Mouse (Mus musculus) embryonic facial prominence, embryonic 12.5 days (tissue): ENCODE results near the gene Shcbp1l. TPM values are rescaled to one million over a fixed set of nuclear protein-coding genes. Genes with fewer than 3 reads are reported as not detected.

ENCODE experiments used
- ATAC-seq: fragments of 200-750 bp; cut with Nextera tagmentation; 2 replicates; pipeline ENCODE4 v1.8.0; 2017; ENCODE audit not compliant: insufficient number of reproducible peaks, insufficient read depth, low FRiP score, low TSS enrichment
- H3K27ac ChIP-seq: fragments of 300-500 bp; sonication (generic); 2 replicates; pipeline ENCODE4 v1.5.1; 2016; ENCODE audit warnings: mild to moderate bottlenecking
- H3K27me3 ChIP-seq: fragments of 300-500 bp; sonication (generic); 2 replicates; pipeline ENCODE4 v1.6.1; 2016; ENCODE audit warnings: mild to moderate bottlenecking, moderate library complexity
- H3K36me3 ChIP-seq: fragments of 300-500 bp; sonication (generic); 2 replicates; pipeline ENCODE4 v1.6.1; 2016; ENCODE audit warnings: mild to moderate bottlenecking
- H3K4me1 ChIP-seq: fragments of 300-500 bp; sonication (generic); 2 replicates; pipeline ENCODE4 v1.6.1; 2016
- H3K4me2 ChIP-seq: fragments of 300-500 bp; sonication (generic); replicated peaks from 2 replicates; pipeline ENCODE4 v1.6.1; 2016; ENCODE audit warnings: mild to moderate bottlenecking, moderate library complexity
- H3K4me3 ChIP-seq: fragments of 300-500 bp; sonication (generic); 2 replicates; pipeline ENCODE4 v1.5.1; 2016; ENCODE audit warnings: mild to moderate bottlenecking
- H3K9ac ChIP-seq: fragments of 300-500 bp; sonication (generic); 2 replicates; pipeline ENCODE4 v1.6.1; 2016; ENCODE audit warnings: mild to moderate bottlenecking, moderate library complexity
- H3K9me3 ChIP-seq: fragments of 300-500 bp; sonication (generic); 2 replicates; pipeline ENCODE4 v1.6.1; 2016; ENCODE audit warnings: mild to moderate bottlenecking, moderate library complexity
- WGBS: fragments of 180-500 bp; shearing (Covaris S2); methylation state at CpG from one replicate; pipeline ENCODE4 v1.1.7; 2016; 5-methylcytosine and 5-hydroxymethylcytosine counted together
- polyA plus RNA-seq: library from polyadenylated mRNA; unstranded; fragments of >200 nt; fragmentation: Nextera tagmentation; extraction: Ambion mirVana; gene quantifications from 2 replicates; pipeline ENCODE4 v1.2.1, GENCODE M21; 2016

Gene Shcbp1l
- polyA plus RNA-seq, 1 experiment from 2014 or later: 0.32 TPM

DNA sequence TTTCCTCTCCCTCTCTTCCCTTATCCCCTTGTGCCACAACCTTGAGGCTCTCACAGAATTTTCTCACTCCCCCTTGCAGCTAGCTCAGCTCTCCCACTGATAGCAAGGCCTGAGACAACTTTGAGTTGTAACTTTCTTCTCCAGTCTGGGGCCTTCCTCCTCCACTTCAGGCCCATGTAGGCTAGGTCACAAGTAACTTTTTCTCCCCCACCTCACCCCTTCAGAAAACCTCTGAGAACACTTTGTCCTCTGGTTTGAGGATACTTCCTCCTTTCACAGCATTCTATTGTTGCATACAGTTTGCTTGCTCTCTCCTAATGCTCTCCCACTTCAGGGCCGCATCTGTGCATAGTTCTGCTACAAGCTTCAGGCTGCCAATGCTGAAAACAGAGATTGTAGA lies 66.9 kb downstream of the Shcbp1l start:
- no peak for ATAC-seq
- Histone ChIP-seq H3K27ac (no peak overlapping the region), H3K4me2 (no peak overlapping the region), H3K36me3 (no peaks in the 10 kb centered on the region), H3K9me3 (no peaks in the 10 kb centered on the region), H3K4me3 (no peak overlapping the region), H3K4me1 (no peaks in the 10 kb centered on the region), H3K27me3 (no peaks in the 10 kb centered on the region), H3K9ac (no peak overlapping the region)
- 78% methylated on average over 1 of the region's 1 CpGs for WGBS

DNA sequence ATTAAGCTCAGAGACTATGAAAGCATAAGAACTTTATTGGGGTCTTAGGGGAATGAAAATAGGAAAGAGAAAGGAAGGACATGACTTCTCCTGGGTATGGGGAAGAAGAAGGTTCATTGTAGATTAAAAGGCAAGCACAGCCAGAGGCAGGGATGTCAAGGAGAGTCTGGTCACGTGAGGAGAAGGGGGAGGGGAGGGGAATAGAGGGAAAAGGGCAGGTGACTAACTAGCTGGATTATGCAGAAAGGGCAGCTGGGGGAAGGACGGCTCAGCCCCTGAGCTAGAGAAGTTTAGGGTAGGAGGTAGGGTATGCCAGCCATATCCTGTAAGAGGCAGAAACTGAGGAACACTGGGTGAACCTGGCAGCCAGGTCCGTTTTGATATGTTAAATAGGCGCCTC lies 68.4 kb downstream of the Shcbp1l start:
- Histone ChIP-seq H3K36me3 (no peaks in the 10 kb centered on the region), H3K4me2 (no peak overlapping the region), H3K27me3 (no peaks in the 10 kb centered on the region), H3K4me3 (no peak overlapping the region), H3K4me1 (no peaks in the 10 kb centered on the region), H3K9me3 (no peaks in the 10 kb centered on the region), H3K9ac (no peak overlapping the region), H3K27ac (no peak overlapping the region)
- no peak for ATAC-seq
- WGBS: 16% methylated on average over 4 of the region's 4 CpGs

- no peak overlapping the region for H3K27ac ChIP-seq
- no peak overlapping the region for H3K9ac ChIP-seq
- ATAC-seq: no peak
- no peak overlapping the region for H3K4me2 ChIP-seq
- H3K27me3 ChIP-seq: no peaks in the 10 kb centered on the region
- no peaks in the 10 kb centered on the region for H3K36me3 ChIP-seq
- no peaks in the 10 kb centered on the region for H3K9me3 ChIP-seq
- H3K4me1 ChIP-seq: no peaks in the 10 kb centered on the region
- WGBS: 25% methylated on average over 6 of the region's 6 CpGs
- H3K4me3 ChIP-seq: no peak overlapping the region
These were observed 69.0 kb downstream of the Shcbp1l start for GRCm38 (mm10) chr1:153493931-153494330.

DNA sequence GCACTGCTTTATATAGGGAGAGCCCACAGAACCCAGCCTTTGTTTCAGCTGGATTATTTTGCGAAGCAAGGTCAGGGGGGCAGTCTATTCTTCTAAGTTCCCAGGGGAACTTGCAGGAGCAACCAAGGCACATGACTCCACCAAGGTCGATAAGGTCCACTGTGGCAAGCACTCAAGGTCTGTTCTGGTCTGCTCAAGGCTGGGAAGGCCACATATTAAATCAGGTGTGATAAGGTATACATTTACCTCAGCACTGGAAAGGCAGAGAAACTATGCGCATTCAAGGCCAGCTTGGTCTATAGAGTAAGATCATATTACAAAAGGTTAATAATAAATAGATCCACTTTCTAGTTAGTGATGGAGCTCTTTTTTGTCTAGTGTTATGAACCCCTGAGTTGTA lies 71.1 kb downstream of the Shcbp1l start:
- no peak overlapping the region for H3K4me2 ChIP-seq
- H3K9me3 ChIP-seq: no peaks in the 10 kb centered on the region
- no peaks in the 10 kb centered on the region for H3K36me3 ChIP-seq
- WGBS: 82% methylated on average over 3 of the region's 3 CpGs
- H3K27ac ChIP-seq: no peak overlapping the region
- H3K4me1 ChIP-seq: no peaks in the 10 kb centered on the region
- no peak overlapping the region for H3K9ac ChIP-seq
- no peaks in the 10 kb centered on the region for H3K27me3 ChIP-seq
- no peak for ATAC-seq
- no peak overlapping the region for H3K4me3 ChIP-seq

DNA sequence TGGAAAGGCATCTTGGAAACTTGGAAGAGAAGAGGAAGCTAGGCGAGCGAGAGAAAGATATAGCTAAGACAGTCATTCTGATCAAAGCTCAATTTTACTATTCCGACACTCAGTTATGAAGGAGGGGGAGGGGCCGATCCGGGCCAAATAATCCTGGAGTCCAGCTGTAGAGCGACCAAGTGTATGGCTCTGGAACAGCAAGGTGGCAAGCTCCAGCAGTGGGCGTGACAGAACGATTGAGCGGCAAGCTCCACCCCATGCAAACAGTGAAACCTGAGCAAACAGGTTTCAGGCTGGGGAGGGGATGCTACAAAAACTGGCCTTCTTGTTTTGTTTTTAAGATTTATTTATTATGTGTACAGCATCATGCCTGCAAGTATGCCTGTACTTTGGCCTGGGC lies 75.1 kb downstream of the Shcbp1l start:
- no peak overlapping the region for H3K4me3 ChIP-seq
- H3K4me1 ChIP-seq: no peaks in the 10 kb centered on the region
- no peak for ATAC-seq
- no peak overlapping the region for H3K27ac ChIP-seq
- H3K9me3 ChIP-seq: no peaks in the 10 kb centered on the region
- H3K27me3 ChIP-seq: no peaks in the 10 kb centered on the region
- no peaks in the 10 kb centered on the region for H3K36me3 ChIP-seq
- WGBS: 83% methylated on average over 9 of the region's 9 CpGs
- H3K9ac ChIP-seq: no peak overlapping the region
- H3K4me2 ChIP-seq: no peak overlapping the region

DNA sequence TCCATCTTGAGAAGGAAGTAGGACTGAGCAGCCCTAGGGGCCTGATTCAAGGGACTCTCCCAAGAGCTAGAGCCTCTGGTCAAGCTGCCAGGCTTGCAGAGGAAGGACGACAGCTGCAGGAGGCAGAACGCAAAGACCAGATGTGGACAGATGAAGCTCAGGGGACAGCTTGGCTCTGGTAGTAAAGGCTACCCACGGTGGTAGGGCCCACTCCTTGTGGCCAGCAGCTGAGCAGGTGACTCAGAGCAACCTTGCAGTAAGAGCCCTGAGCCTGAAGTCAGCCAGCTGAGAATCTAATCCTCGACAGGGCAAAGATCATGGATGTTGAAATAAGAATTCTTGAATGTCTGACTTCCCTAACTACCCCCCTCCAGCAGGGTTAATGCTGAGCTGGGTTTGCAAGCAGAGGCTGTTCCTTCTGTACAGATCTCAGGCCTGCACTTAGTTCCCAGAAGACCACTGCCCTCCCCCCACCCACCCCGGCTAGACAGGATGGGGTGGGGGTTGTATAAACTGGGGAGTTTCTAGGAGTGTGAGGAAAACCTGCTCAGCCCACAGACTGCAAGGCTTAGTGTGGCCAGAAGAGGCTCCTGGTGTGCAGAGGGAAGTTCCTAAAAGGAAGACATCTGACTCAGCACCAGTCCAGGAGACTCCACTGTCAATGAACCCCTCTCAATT lies 76.8 kb downstream of the Shcbp1l start:
- 38% methylated on average over 5 of the region's 5 CpGs for WGBS
- Histone ChIP-seq H3K36me3 (no peaks in the 10 kb centered on the region), H3K4me1 (no peaks in the 10 kb centered on the region), H3K27ac (no peak overlapping the region), H3K9ac (no peak overlapping the region), H3K4me3 (no peak overlapping the region), H3K9me3 (no peaks in the 10 kb centered on the region), H3K27me3 (no peaks in the 10 kb centered on the region), H3K4me2 (no peak overlapping the region)
- ATAC-seq: peak; percentile 47; the same call in 1 of the 2 replicates

Other genes starting within 250 kb of the Shcbp1l start
- gene Lamc2, start 238.7 kb upstream of the Shcbp1l start, polyA plus RNA-seq: 6.8 and 8.3 TPM in 2 replicates
- 39.7 and 42.6 TPM in 2 replicates for gene Lamc1, start 92.4 kb upstream of the Shcbp1l start, polyA plus RNA-seq
- gene Dhx9, start 62.5 kb downstream of the Shcbp1l start, polyA plus RNA-seq: 46.3 and 47.1 TPM in 2 replicates
- 7.9 and 9.4 TPM in 2 replicates for gene Npl, start 124.9 kb downstream of the Shcbp1l start, polyA plus RNA-seq
- 2.3 and 2.9 TPM in 2 replicates for gene Rgs8, start 227.9 kb downstream of the Shcbp1l start, polyA plus RNA-seq